Mouse (Mus musculus) left cerebral cortex, adult 11 months (tissue): Measurements from ENCODE around the gene Id3.

Experiments used
- DNase-seq: peaks from one replicate; pipeline ENCODE4 v3.0.0; 2022; ENCODE audit warnings: low spot score

Gene Id3

DNA sequence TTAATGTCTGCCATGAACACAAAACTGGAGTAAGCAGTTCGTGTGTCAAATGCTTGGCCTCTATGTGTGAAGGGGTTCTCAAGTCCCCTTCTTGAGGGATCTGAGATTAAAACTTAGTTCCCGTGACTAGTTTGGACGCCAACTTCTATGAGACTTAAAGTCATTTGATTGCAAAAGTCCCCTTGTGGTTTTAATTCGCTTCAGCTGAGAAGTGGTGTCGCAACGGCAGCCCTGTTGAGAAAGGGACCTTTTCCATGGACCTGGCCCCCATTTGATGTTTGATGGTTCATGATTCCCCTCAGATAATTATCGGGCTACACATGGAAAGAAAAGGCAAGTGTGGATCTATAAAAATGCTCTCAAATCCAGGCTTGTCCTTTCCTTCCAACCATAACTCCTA is 36.2 kb downstream of the Id3 start:
- DNase-seq, result no peak

DNA sequence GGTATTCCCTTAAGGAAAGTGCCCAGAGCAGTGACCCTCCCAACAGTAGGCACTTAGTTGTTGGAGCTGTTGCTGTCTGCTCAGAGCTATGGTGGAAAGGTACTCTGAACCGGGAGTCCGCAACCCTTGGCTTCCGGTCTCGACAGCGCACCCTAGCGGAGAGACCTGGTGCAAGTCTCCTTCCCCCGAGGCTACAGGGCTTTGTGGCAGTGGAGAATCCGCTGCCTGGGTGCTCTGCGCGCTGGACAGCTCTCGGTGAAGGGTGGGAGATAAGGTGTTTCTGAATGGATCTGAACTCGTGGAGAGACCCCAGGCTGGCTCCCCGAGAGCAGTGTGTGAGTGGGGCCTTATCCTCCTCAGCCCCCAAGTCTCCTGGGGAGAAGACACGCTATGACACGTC is 36.7 kb downstream of the Id3 start:
- peak; percentile 55 for DNase-seq

DNA sequence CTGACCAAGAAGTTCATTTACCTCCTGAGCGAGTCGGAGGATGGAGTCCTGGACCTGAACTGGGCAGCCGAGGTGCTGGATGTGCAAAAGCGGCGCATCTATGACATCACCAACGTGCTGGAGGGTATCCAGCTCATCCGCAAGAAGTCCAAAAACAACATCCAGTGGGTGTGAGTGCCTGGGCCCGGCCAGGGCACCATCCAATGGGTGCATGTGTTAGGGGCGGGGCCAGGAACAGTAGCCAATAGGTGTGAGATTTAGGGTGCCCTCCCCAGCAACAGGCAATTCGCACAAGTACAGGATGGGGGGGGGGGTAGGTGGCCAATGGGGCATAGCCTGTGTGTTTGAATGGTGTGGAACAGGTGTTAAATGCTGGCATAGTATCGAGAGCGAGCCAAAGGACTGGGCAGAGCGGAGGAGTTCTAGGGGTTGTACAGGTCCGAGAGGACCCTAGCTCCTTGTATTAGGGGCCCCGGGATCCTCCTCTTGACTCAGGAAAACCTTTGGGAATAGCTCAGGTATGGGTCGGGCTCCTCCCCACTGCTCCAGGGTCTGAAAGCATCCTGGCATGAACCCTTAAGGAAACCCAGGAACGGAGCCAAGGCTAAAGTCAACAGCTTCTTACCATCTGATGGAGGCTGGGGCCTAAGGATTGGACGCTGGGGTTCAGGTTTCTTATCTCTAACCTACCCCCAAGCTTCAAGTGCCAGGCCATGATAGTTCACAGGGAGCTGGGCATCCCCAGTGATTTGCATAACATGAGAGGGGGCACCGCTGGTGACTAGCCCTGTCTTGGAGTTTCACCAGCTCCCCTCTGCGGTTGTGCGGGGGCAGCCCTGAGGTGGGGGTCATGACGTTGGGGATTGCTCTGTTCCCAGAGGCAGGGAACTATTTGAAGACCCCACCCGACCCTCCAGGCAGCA is 37.4 kb downstream of the Id3 start:
- peak; percentile 60 for DNase-seq

DNA sequence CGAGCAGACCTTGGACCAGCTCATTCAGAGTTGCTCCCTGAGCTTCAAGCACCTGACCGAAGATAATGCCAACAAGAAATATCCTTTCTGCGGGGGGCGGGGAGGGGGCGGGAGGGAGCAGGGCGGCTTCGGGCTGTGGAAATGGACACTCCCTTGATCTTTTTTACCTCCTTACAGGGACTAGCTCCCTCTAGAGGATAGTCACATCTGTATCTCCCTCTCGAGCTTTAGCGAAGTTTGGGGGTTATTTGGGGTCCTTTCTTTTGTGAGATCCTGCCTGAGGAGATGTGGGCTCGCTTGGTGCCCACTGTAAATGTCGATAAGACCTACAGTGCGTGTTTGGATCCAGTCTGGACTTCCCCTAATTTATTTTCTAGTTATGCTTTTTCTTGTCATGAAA is 38.1 kb downstream of the Id3 start:
- no peak for DNase-seq

DNA sequence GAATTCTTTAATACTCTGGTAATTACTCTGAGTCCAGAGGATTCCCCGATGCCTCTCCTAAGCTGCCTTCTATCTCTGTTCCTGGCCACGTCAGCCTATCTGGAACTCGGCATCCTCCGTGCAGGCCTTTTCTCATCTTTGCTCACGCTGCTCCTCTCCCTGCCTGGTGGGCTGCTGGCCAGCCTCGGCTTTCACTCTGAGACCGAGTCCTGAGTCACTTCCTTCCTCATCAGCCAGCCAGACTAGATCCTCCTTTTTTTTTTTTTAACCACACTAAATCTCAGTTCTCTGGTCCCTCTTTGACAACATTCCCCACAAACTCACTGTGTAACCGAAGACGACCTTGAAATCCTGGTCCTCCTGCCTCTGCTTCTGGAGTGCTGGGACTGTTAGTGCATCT is 42.1 kb downstream of the Id3 start:
- no peak for DNase-seq

DNA sequence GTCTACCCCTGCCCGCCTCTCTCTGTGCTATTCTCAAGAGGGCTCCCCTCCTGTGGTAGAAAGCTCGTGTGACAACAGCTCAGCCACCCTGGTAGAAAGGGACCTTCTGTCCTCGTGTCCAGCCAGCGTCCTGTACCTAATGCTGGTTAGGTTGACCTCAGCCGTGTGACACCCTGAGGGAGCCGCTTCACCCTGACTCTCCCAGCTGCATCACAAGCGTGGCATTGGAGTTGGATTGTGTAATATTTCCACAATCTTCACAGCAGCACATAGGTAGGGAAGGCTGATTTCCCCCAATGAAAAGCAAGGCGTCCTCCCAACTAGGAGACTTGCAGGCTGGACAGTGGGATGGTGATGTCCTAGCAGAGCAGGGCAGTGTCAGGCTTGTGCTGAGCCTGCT is 43.0 kb downstream of the Id3 start:
- no peak for DNase-seq

DNA sequence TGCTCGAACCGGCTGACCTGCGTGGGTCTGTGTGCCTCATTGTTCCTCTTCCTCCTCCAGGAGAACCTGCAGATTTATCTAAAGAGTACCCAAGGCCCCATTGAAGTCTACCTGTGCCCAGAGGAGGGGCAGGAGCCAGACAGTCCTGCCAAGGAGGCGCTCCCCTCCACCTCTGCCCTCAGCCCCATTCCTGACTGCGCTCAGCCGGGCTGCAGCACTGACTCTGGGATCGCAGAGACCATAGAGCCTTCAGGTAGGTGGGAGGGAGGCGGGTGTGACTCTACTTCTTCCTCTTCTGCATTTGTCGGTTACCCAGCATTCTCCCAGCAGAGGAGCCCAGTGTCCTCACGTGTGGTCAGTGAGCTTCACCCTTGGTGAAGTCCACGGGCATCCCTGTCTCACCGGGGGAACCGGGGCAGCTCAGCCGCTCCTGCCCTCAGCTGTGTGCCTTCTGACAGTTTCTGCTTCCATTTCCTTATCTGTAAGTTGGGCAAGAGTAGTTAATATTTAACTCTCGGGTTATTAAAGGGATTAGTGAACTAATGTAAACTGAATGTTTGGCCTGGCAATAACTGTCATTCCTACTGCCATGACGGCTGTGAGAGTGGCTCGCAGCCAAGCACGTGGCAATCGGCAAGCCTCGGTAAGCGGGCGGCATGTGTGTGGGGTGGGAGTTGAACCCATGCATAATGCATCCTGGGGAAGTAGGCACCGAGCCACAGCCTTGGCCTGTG is 43.6 kb downstream of the Id3 start:
- no peak for DNase-seq

DNA sequence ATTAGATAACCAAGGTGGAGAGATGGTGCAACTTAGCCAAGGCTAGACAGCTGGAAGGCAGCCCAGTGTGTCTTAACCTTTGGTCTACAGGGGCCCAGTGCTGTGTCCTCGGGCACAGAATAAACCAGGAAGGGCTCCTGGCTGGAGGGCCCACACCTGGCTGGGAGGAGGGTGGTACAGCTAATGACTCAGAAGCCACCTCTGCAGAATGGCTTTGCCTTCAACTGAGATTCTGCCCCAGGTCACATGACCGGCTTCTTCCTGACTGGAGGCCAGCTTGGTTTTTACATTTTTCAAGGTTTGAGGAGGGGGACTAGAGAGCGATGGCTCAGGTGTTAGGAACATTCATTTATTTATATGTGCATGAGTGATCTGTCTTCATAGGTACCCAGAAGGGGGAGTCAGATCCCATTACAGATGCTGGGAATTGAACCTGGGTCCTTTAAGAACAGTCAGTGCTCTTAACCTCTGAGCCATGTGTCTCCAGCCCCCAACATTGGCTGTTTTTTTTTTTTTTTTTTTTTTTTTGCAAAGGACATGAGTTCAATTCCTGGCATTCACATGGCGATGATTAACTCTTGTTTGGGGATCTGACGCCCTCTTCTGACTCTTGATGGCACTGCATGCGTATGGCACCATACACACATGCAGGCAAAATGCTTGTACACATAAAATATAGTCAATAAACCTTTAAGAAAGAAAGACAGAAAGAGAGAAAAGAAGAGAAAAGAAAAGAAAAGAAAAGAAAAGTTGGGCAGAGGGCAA is 45.9 kb downstream of the Id3 start:
- DNase-seq, result no peak

DNA sequence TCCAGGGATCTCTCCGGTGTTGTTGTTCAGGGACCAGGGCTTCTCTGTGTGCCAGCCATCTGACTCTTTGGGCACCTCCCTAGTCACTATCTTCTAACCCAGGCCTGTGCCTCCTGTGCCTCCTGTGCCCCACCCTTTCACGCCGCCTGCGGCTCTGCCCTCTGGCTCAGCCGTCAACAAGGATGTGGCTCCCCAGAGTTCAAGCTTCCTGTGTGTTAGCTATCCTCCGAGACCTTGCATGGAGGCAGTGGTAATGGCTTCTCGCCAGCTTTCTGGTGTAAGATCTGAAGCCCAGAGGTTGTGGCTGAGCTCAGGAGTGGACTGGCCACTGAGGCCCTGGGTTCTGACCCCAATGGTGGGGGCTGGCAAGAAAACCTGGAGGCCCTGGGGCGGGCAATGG is 46.6 kb downstream of the Id3 start:
- no peak for DNase-seq

DNA sequence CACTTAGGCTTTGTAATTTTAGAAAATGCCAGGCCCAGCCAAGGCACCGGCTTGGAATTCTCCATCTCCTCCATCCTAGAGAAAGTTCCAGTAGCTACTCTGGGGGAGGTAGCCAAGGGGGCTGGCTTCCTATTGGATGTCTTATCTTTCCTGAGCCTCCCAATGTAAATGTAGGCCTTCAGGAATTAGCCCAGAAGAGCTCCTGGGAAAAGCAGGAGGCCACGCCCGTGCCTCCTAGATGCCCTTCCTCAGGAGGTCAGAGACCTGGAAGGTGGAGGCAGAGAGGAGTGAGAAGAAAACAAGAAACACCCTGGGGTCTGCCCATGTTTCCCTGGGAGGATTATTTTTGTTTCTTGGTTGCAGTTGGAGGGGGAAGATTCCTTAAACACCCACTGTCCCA is 50.3 kb downstream of the Id3 start:
- DNase-seq, result no peak

DNA sequence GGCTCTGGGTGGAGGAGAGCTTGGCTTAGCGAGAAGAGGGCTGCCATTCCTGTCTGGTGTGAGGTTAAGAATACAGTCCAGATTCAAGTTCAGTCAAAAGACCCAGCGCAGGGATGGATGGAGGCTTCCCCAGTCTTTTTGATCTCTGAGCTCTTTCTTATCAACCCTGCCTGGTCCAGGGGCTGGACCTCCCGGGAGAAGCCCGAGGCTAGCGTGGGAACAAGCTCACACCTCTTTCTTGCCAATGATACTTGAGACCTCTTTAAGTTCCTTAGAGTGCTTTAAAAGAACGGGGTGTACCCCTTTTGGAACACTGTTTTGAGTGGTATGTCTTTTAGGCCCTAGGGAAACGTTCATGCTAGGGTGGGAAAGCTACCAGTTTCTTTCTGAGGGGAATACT is 51.7 kb downstream of the Id3 start:
- no peak for DNase-seq
